Mouse (Mus musculus) stomach, postnatal 0 days (tissue): ENCODE measurements at regions not wholly inside any gene's neighbourhood (a gene's known extent, or its start where the extent isn't known, plus 50 kb on each side); places are given as distances from the start of the nearest gene placed in this dataset.
"Not testable (repeated sequence)": the region's sequence is repeated elsewhere in the genome, so short reads cannot be mapped to it uniquely, and the experiment has no call there.

Experiments
- ATAC-seq: fragments of 200-750 bp; cut with Nextera tagmentation; 2 replicates; pipeline ENCODE4 v1.8.0; 2017; ENCODE audit not compliant: low FRiP score, low TSS enrichment
- DNase-seq: peaks from one replicate; pipeline ENCODE4 v3.0.0-alpha.2; 2016; ENCODE audit warnings: low spot score
- H3K27ac ChIP-seq: fragments of 300-500 bp; sonication (generic); replicated peaks from 2 replicates; pipeline ENCODE4 v1.5.1; 2014; ENCODE audit warnings: mild to moderate bottlenecking, control low read depth
- H3K27me3 ChIP-seq: fragments of 300-500 bp; sonication (generic); 2 replicates; pipeline ENCODE4 v1.6.1; 2014; ENCODE audit warnings: low read length; ENCODE audit not compliant: control insufficient read depth, insufficient read depth
- H3K36me3 ChIP-seq: fragments of 300-500 bp; sonication (generic); 2 replicates; pipeline ENCODE4 v1.6.1; 2014; ENCODE audit warnings: low read length, mixed read lengths; ENCODE audit not compliant: control insufficient read depth, insufficient read depth
- H3K4me1 ChIP-seq: fragments of 300-500 bp; sonication (generic); replicated peaks from 2 replicates; pipeline ENCODE4 v1.6.1; 2014; ENCODE audit warnings: antibody characterized with exemption; ENCODE audit not compliant: control insufficient read depth, insufficient read depth
- H3K4me2 ChIP-seq: fragments of 300-500 bp; sonication (generic); replicated peaks from 2 replicates; pipeline ENCODE4 v1.6.1; 2014; ENCODE audit warnings: low read depth, mild to moderate bottlenecking, control low read depth, moderate library complexity
- H3K4me3 ChIP-seq: fragments of 300-500 bp; sonication (generic); 2 replicates; pipeline ENCODE4 v1.5.1; 2014; ENCODE audit warnings: low read depth, low read length, control low read depth
- H3K9ac ChIP-seq: fragments of 300-500 bp; sonication (generic); 2 replicates; pipeline ENCODE4 v1.6.1; 2014; ENCODE audit warnings: mild to moderate bottlenecking, low read length, control low read depth, mixed read lengths
- H3K9me3 ChIP-seq: fragments of 300-500 bp; sonication (generic); 2 replicates; pipeline ENCODE4 v1.6.1; 2016; ENCODE audit warnings: low read length; ENCODE audit not compliant: control insufficient read depth
- CTCF ChIP-seq: IDR thresholded peaks from 2 replicates; pipeline ENCODE4 v1.5.1; 2016; ENCODE audit warnings: antibody characterized with exemption, low read depth, mild to moderate bottlenecking, moderate library complexity
- EP300 ChIP-seq: optimal IDR thresholded peaks from 2 replicates; pipeline ENCODE3; 2016; ENCODE audit warnings: antibody characterized with exemption
- WGBS: fragments of 180-500 bp; shearing (Covaris S2); extraction: QIAGEN DNeasy Blood & Tissue Kit; methylation state at CpG from one replicate; pipeline ENCODE4 v1.1.7; 2014; 5-methylcytosine and 5-hydroxymethylcytosine counted together

- H3K4me2 ChIP-seq: no peak overlapping the region
- no peak overlapping the region for H3K27ac ChIP-seq
- no peaks in the 10 kb centered on the region for H3K9me3 ChIP-seq
- no peak overlapping the region for H3K4me3 ChIP-seq
- no peaks in the 10 kb centered on the region for H3K36me3 ChIP-seq
- DNase-seq: no peak
- no peaks in the 10 kb centered on the region for H3K4me1 ChIP-seq
- no peak for ATAC-seq
- no peak for TF ChIP-seq CTCF
- TF ChIP-seq EP300: no peak
- H3K9ac ChIP-seq: no peak overlapping the region
- H3K27me3 ChIP-seq: no peaks in the 10 kb centered on the region
- 67% methylated on average over 1 of the region's 1 CpGs for WGBS
Observed at GRCm38 (mm10) chr4:89753484-89753883, 74.2 kb downstream of the Dmrta1 start.

- 40% methylated on average over 10 of the region's 10 CpGs for WGBS
- Histone ChIP-seq H3K9me3 (no peaks in the 10 kb centered on the region), H3K4me2 (no peak overlapping the region), H3K27me3 (no peaks in the 10 kb centered on the region), H3K4me1 (no peaks in the 10 kb centered on the region), H3K4me3 (no peak overlapping the region), H3K27ac (no peak overlapping the region), H3K36me3 (no peaks in the 10 kb centered on the region), H3K9ac (no peak overlapping the region)
- ATAC-seq (no peak), DNase-seq (no peak)
- TF ChIP-seq CTCF: no peak
- TF ChIP-seq EP300: no peak
Observed at GRCm38 (mm10) chr4:89776269-89776668, 97.0 kb downstream of the Dmrta1 start.

GRCm38 (mm10) chr4:89781487-89781886 lies 102.3 kb downstream of the Dmrta1 start:
- Histone ChIP-seq H3K4me2 (no peak overlapping the region), H3K9ac (no peak overlapping the region), H3K4me1 (no peaks in the 10 kb centered on the region), H3K4me3 (no peak overlapping the region), H3K36me3 (no peaks in the 10 kb centered on the region), H3K27ac (no peak overlapping the region), H3K9me3 (no peaks in the 10 kb centered on the region), H3K27me3 (no peaks in the 10 kb centered on the region)
- no peak for TF ChIP-seq EP300
- no peak for TF ChIP-seq CTCF
- DNase-seq: no peak
- 91% methylated on average over 1 of the region's 1 CpGs for WGBS
- no peak for ATAC-seq

- Histone ChIP-seq H3K36me3 (no peaks in the 10 kb centered on the region), H3K9ac (no peak overlapping the region), H3K4me1 (no peaks in the 10 kb centered on the region), H3K27me3 (no peaks in the 10 kb centered on the region), H3K9me3 (no peaks in the 10 kb centered on the region), H3K27ac (no peak overlapping the region), H3K4me3 (no peak overlapping the region), H3K4me2 (no peak overlapping the region)
- ATAC-seq: no peak
- WGBS: 76% methylated on average over 7 of the region's 7 CpGs
- no peak for DNase-seq
- TF ChIP-seq CTCF (no peak), EP300 (no peak)
Observed at GRCm38 (mm10) chr4:89816823-89817222, 137.6 kb downstream of the Dmrta1 start.

- 61% methylated on average over 6 of the region's 6 CpGs for WGBS
- no peak for DNase-seq
Observed at GRCm38 (mm10) chr4:89834552-89835206, 155.4 kb downstream of the Dmrta1 start.

DNA sequence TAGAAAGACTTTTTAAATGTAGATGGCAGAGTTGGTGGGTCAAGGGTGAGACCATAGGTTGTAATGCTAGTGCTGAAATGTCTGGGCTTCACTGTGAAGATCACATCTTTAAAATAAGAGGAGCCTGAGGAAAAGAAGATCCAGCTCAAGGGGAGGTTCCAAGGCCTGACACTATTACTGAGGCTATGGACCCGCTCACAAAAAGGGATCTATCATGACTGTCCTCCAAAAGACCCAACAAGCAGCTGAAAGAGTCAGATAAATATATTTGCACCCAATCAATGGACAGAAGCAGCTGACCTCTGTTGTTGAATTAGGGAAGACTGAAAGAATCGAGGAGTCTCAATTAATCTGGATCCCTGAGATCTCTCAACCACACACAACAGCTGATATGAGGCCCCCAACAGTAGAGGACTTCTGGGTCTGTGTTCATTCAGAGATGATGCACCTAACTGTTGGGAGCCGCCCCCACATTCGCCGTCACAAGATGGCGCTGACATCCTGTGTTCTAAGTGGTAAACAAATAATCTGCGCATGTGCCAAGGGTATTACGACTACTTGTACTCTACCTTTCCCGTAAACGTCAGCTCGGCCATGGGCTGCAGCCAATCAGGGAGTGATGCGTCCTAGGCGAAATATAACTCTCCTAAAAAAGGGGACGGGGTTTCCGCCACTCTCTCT lies 196.3 kb downstream of the Dmrta1 start:
- not testable (repeated sequence) for H3K9me3 ChIP-seq, H3K27ac ChIP-seq, H3K4me1 ChIP-seq, H3K4me2 ChIP-seq, H3K36me3 ChIP-seq, H3K9ac ChIP-seq, ATAC-seq, H3K4me3 ChIP-seq, H3K27me3 ChIP-seq
- WGBS: 36% methylated on average over 6 of the region's 15 CpGs
- peak; percentile 15 for DNase-seq
- peak; percentile 6; the same call in 1 of the 2 replicates for TF ChIP-seq CTCF

More at GRCm38 (mm10) chr4:89834552-89835206, 155.4 kb downstream of the Dmrta1 start:
- no peak for ATAC-seq
- H3K27ac ChIP-seq: no peak overlapping the region
- no peak overlapping the region for H3K4me2 ChIP-seq
- H3K36me3 ChIP-seq: no peaks in the 10 kb centered on the region
- no peaks in the 10 kb centered on the region for H3K27me3 ChIP-seq
- no peaks in the 10 kb centered on the region for H3K4me1 ChIP-seq
- no peak overlapping the region for H3K9ac ChIP-seq
- H3K4me3 ChIP-seq: no peak overlapping the region
- H3K9me3 ChIP-seq: no peaks in the 10 kb centered on the region
- TF ChIP-seq EP300 (no peak), CTCF (no peak)

GRCm38 (mm10) chr4:89876131-89876530 lies 196.9 kb downstream of the Dmrta1 start:
- not testable (repeated sequence) for ATAC-seq, DNase-seq
- H3K4me2 ChIP-seq: peak overlapping the region; percentile 41

More at GRCm38 (mm10) chr4:89876131-89876530, 196.9 kb downstream of the Dmrta1 start:
- not testable (repeated sequence) for H3K9ac ChIP-seq, H3K36me3 ChIP-seq, H3K27ac ChIP-seq, H3K9me3 ChIP-seq, H3K27me3 ChIP-seq, H3K4me1 ChIP-seq, H3K4me3 ChIP-seq
- 22% methylated on average over 7 of the region's 14 CpGs for WGBS
